Mouse (Mus musculus) lung, adult 2 months (tissue): ENCODE results near the gene Gm11562.

Experiments
- CTCF ChIP-seq: fragments of 200-500 bp; IDR thresholded peaks from 2 replicates; pipeline ENCODE4 v1.5.1; 2011; ENCODE audit warnings: mild to moderate bottlenecking, low read length, control low read depth; ENCODE audit not compliant: insufficient read depth
- POLR2A ChIP-seq: fragments of 200-500 bp; IDR thresholded peaks from 2 replicates; pipeline ENCODE4 v1.6.1; 2011; ENCODE audit warnings: low read depth, mild to moderate bottlenecking, control low read depth, low read length, borderline replicate concordance; ENCODE audit errors: extremely low read depth

DNA sequence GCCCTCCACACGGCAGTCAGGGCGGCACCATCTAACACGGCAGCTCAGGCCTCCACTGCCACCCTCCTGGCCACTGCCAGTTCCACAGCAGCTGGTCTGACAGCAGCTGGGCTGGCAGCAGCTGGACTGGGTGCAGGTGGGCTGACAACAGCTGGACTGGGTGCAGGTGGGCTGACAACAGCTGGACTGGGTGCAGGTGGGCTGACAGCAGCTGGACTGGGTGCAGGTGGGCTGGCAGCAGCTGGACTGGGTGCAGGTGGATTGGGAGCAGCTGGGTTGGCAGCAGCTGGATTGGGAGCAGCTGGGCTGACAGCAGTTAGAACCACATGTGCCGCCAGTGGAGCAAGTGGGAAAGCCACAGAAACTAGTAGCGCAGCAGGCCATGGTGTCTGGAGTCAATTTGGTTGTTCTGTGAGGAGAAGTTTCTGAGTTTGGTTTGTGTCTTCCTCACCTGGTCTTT, 37.0 kb downstream of the Gm11562 start, which contains the start of gene Krtap1-4:
- TF ChIP-seq CTCF (no peak), POLR2A (no peak)
